Mouse (Mus musculus): Measurements from ENCODE around the gene Ctnna3. TPM values are rescaled to one million over a fixed set of nuclear protein-coding genes. Genes with fewer than 3 reads are reported as not detected.

Ctnna3 gene
- polyA plus RNA-seq, 1 experiment, result 0.01 TPM

- Histone ChIP-seq H3K79me2 (ENCODE audit: control insufficient read depth, insufficient read depth) (no peaks in the 10 kb centered on the region), H3ac (ENCODE audit: control insufficient read depth, insufficient read length, low read depth) (no peak within 1 kb of the TSS), H3K27me3 (ENCODE audit: control insufficient read depth, insufficient read depth, insufficient read length) (no peaks in the 10 kb centered on the region), H3K79me3 (ENCODE audit: low read depth) (no peaks in the 10 kb centered on the region), H3K36me3 (ENCODE audit: control insufficient read depth, insufficient read depth) (no peaks in the 10 kb centered on the region), H3K4me3 (ENCODE audit: insufficient read depth, poor library complexity, severe bottlenecking) (no peak within 1 kb of the TSS)
- TF ChIP-seq CTCF (IDR thresholded peaks at IDR 0.05; ENCODE audit: control insufficient read depth, insufficient read depth, insufficient read length), result peak; percentile 14
- no peak for TF ChIP-seq MAX (IDR thresholded peaks at IDR 0.05)
Observed at GRCm38 (mm10) chr10:63421739-63422735, 7.9 kb upstream of the Ctnna3 start, which contains the start of gene Gm7075. Gm7075 (minus strand) TSS chr10:63421789.

- no peaks in the 10 kb centered on the region for H3K79me2 ChIP-seq (ENCODE audit: control insufficient read depth, insufficient read depth)
- H3K79me3 ChIP-seq (ENCODE audit: low read depth), result no peaks in the 10 kb centered on the region
- TF ChIP-seq CTCF (IDR thresholded peaks at IDR 0.05; ENCODE audit: control insufficient read depth, insufficient read depth, insufficient read length) (no peak), CEBPB (IDR thresholded peaks at IDR 0.05; ENCODE audit: low read depth) (no peak), MAX (IDR thresholded peaks at IDR 0.05) (no peak)
- H3K4me3 ChIP-seq (ENCODE audit: insufficient read depth, poor library complexity, severe bottlenecking), result no peak overlapping the region
- no peaks in the 10 kb centered on the region for H3K27me3 ChIP-seq (ENCODE audit: control insufficient read depth, insufficient read depth, insufficient read length)
- H3ac ChIP-seq (ENCODE audit: control insufficient read depth, insufficient read length, low read depth), result no peak overlapping the region
- no peaks in the 10 kb centered on the region for H3K36me3 ChIP-seq (ENCODE audit: control insufficient read depth, insufficient read depth)
Observed at GRCm38 (mm10) chr10:63422736-63422992, 7.2 kb upstream of the Ctnna3 start.

GRCm38 (mm10) chr10:63423591-63424474, 6.1 kb upstream of the Ctnna3 start:
- Histone ChIP-seq H3K27me3 (ENCODE audit: control insufficient read depth, insufficient read depth, insufficient read length) (no peaks in the 10 kb centered on the region), H3K36me3 (ENCODE audit: control insufficient read depth, insufficient read depth) (no peaks in the 10 kb centered on the region), H3ac (ENCODE audit: control insufficient read depth, insufficient read length, low read depth) (no peak overlapping the region), H3K79me3 (ENCODE audit: low read depth) (no peaks in the 10 kb centered on the region), H3K4me3 (ENCODE audit: insufficient read depth, poor library complexity, severe bottlenecking) (no peak overlapping the region), H3K79me2 (ENCODE audit: control insufficient read depth, insufficient read depth) (no peaks in the 10 kb centered on the region)
- TF ChIP-seq MAX (IDR thresholded peaks at IDR 0.05), result no peak
- TF ChIP-seq USF1 (IDR thresholded peaks at IDR 0.05; ENCODE audit: low read depth), result no peak
- no peak for TF ChIP-seq CTCF (IDR thresholded peaks at IDR 0.05; ENCODE audit: control insufficient read depth, insufficient read depth, insufficient read length)
- no peak for TF ChIP-seq FOSL1 (IDR thresholded peaks at IDR 0.05; ENCODE audit: insufficient read depth, low read length, poor library complexity, severe bottlenecking)
- no peak for TF ChIP-seq MYOD1 (IDR thresholded peaks at IDR 0.05; ENCODE audit: control insufficient read depth, insufficient read length, low read depth)
- TF ChIP-seq MYOG (IDR thresholded peaks at IDR 0.05; ENCODE audit: control insufficient read depth, extremely low read depth, insufficient read length), result no peak
- no peak for TF ChIP-seq CEBPB (IDR thresholded peaks at IDR 0.05; ENCODE audit: low read depth)

DNA sequence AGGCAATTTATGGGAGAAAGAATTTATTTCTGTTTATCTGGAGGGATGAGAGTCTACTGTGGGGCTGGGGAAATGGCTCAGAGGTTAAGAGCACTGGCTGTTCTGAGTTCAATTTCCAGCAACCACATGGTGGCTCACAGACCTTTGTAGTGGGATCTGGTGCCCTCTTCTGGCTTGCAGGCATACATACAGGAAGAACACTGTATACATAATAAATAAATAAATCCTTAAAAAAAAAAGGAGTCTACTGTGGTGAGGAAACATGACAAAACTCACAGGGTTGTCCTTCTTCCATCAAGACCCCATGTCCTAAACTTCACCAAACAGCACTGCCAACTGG, 5.5 kb upstream of the Ctnna3 start:
- no peaks in the 10 kb centered on the region for H3K79me2 ChIP-seq (ENCODE audit: control insufficient read depth, insufficient read depth)
- TF ChIP-seq FOSL1 (IDR thresholded peaks at IDR 0.05; ENCODE audit: insufficient read depth, low read length, poor library complexity, severe bottlenecking), result no peak
- TF ChIP-seq MYOD1 (IDR thresholded peaks at IDR 0.05; ENCODE audit: control insufficient read depth, insufficient read length, low read depth), result no peak
- TF ChIP-seq MYOG (IDR thresholded peaks at IDR 0.05; ENCODE audit: control insufficient read depth, extremely low read depth, insufficient read length), result no peak
- no peak for TF ChIP-seq CTCF (IDR thresholded peaks at IDR 0.05; ENCODE audit: control insufficient read depth, insufficient read depth, insufficient read length)
- no peak for TF ChIP-seq CEBPB (IDR thresholded peaks at IDR 0.05; ENCODE audit: low read depth)
- TF ChIP-seq MAX (IDR thresholded peaks at IDR 0.05), result no peak
- no peak for TF ChIP-seq USF1 (IDR thresholded peaks at IDR 0.05; ENCODE audit: low read depth)

GRCm38 (mm10) chr10:63427146-63427545, 2.8 kb upstream of the Ctnna3 start:
- H3K79me2 ChIP-seq (ENCODE audit: control insufficient read depth, insufficient read depth), result no peaks in the 10 kb centered on the region
- H3K36me3 ChIP-seq (ENCODE audit: control insufficient read depth, insufficient read depth), result no peaks in the 10 kb centered on the region
- H3ac ChIP-seq (ENCODE audit: control insufficient read depth, insufficient read length, low read depth), result no peak overlapping the region
- H3K4me3 ChIP-seq (ENCODE audit: insufficient read depth, poor library complexity, severe bottlenecking), result no peak overlapping the region
- TF ChIP-seq CEBPB (IDR thresholded peaks at IDR 0.05; ENCODE audit: low read depth) (no peak), MYOG (IDR thresholded peaks at IDR 0.05; ENCODE audit: control insufficient read depth, extremely low read depth, insufficient read length) (no peak)
- H3K79me3 ChIP-seq (ENCODE audit: low read depth), result no peaks in the 10 kb centered on the region
- no peaks in the 10 kb centered on the region for H3K27me3 ChIP-seq (ENCODE audit: control insufficient read depth, insufficient read depth, insufficient read length)

More for the DNA sequence above, 5.5 kb upstream of the Ctnna3 start:
- Histone ChIP-seq H3K27me3 (ENCODE audit: control insufficient read depth, insufficient read depth, insufficient read length) (no peaks in the 10 kb centered on the region), H3K36me3 (ENCODE audit: control insufficient read depth, insufficient read depth) (no peaks in the 10 kb centered on the region), H3K4me3 (ENCODE audit: insufficient read depth, poor library complexity, severe bottlenecking) (no peak overlapping the region), H3K79me3 (ENCODE audit: low read depth) (no peaks in the 10 kb centered on the region), H3ac (ENCODE audit: control insufficient read depth, insufficient read length, low read depth) (no peak overlapping the region)
